Mouse (Mus musculus): ENCODE data around the gene Nup210. TPM values are rescaled to one million over a fixed set of nuclear protein-coding genes. Genes with fewer than 3 reads are reported as not detected.

Nup210 gene
- polyA plus RNA-seq, 1 experiment, result not detected

GRCm38 (mm10) chr6:91057989-91058388 lies 58.6 kb downstream of the Nup210 start:
- Histone ChIP-seq H3K79me3 (ENCODE audit: low read depth) (no peaks in the 10 kb centered on the region), H3K4me3 (ENCODE audit: insufficient read depth, poor library complexity, severe bottlenecking) (no peak overlapping the region), H3K79me2 (ENCODE audit: control insufficient read depth, insufficient read depth) (no peaks in the 10 kb centered on the region), H3K27me3 (ENCODE audit: control insufficient read depth, insufficient read depth, insufficient read length) (peaks cover 22% of the 10 kb centered on the region), H3ac (ENCODE audit: control insufficient read depth, insufficient read length, low read depth) (no peak overlapping the region), H3K36me3 (ENCODE audit: control insufficient read depth, insufficient read depth) (no peaks in the 10 kb centered on the region)
- no peak for TF ChIP-seq MYOG (IDR thresholded peaks at IDR 0.05; ENCODE audit: control insufficient read depth, extremely low read depth, insufficient read length)
- no peak for TF ChIP-seq CTCF (IDR thresholded peaks at IDR 0.05; ENCODE audit: control insufficient read depth, insufficient read depth, insufficient read length)
- TF ChIP-seq MYOD1 (IDR thresholded peaks at IDR 0.05; ENCODE audit: control insufficient read depth, insufficient read length, low read depth), result no peak
- TF ChIP-seq MAX (IDR thresholded peaks at IDR 0.05), result no peak
- no peak for TF ChIP-seq FOSL1 (IDR thresholded peaks at IDR 0.05; ENCODE audit: insufficient read depth, low read length, poor library complexity, severe bottlenecking)
- TF ChIP-seq USF1 (IDR thresholded peaks at IDR 0.05; ENCODE audit: low read depth), result no peak
- TF ChIP-seq CEBPB (IDR thresholded peaks at IDR 0.05; ENCODE audit: low read depth), result no peak

GRCm38 (mm10) chr6:91056348-91056747 lies 60.3 kb downstream of the Nup210 start:
- H3K27me3 ChIP-seq (ENCODE audit: control insufficient read depth, insufficient read depth, insufficient read length), result peaks cover 29% of the 10 kb centered on the region
- H3K4me3 ChIP-seq (ENCODE audit: insufficient read depth, poor library complexity, severe bottlenecking), result no peak overlapping the region
- H3K36me3 ChIP-seq (ENCODE audit: control insufficient read depth, insufficient read depth), result no peaks in the 10 kb centered on the region
- no peak overlapping the region for H3ac ChIP-seq (ENCODE audit: control insufficient read depth, insufficient read length, low read depth)
- H3K79me3 ChIP-seq (ENCODE audit: low read depth), result no peaks in the 10 kb centered on the region
- no peaks in the 10 kb centered on the region for H3K79me2 ChIP-seq (ENCODE audit: control insufficient read depth, insufficient read depth)
- no peak for TF ChIP-seq MAX (IDR thresholded peaks at IDR 0.05)

- H3ac ChIP-seq (ENCODE audit: control insufficient read depth, insufficient read length, low read depth), result no peak overlapping the region
- H3K79me3 ChIP-seq (ENCODE audit: low read depth), result no peaks in the 10 kb centered on the region
- no peaks in the 10 kb centered on the region for H3K79me2 ChIP-seq (ENCODE audit: control insufficient read depth, insufficient read depth)
- H3K27me3 ChIP-seq (ENCODE audit: control insufficient read depth, insufficient read depth, insufficient read length), result peaks cover 34% of the 10 kb centered on the region
- no peak overlapping the region for H3K4me3 ChIP-seq (ENCODE audit: insufficient read depth, poor library complexity, severe bottlenecking)
- H3K36me3 ChIP-seq (ENCODE audit: control insufficient read depth, insufficient read depth), result no peaks in the 10 kb centered on the region
- TF ChIP-seq MYOD1 (IDR thresholded peaks at IDR 0.05; ENCODE audit: control insufficient read depth, insufficient read length, low read depth) (no peak), USF1 (IDR thresholded peaks at IDR 0.05; ENCODE audit: low read depth) (no peak)
These were observed 64.1 kb downstream of the Nup210 start for GRCm38 (mm10) chr6:91052572-91052971.

GRCm38 (mm10) chr6:91048019-91048418 lies 68.6 kb downstream of the Nup210 start:
- TF ChIP-seq MYOD1 (IDR thresholded peaks at IDR 0.05; ENCODE audit: control insufficient read depth, insufficient read length, low read depth) (no peak), MAX (IDR thresholded peaks at IDR 0.05) (no peak), USF1 (IDR thresholded peaks at IDR 0.05; ENCODE audit: low read depth) (no peak), CEBPB (IDR thresholded peaks at IDR 0.05; ENCODE audit: low read depth) (no peak), CTCF (IDR thresholded peaks at IDR 0.05; ENCODE audit: control insufficient read depth, insufficient read depth, insufficient read length) (no peak), MYOG (IDR thresholded peaks at IDR 0.05; ENCODE audit: control insufficient read depth, extremely low read depth, insufficient read length) (no peak), FOSL1 (IDR thresholded peaks at IDR 0.05; ENCODE audit: insufficient read depth, low read length, poor library complexity, severe bottlenecking) (no peak)
- Histone ChIP-seq H3ac (ENCODE audit: control insufficient read depth, insufficient read length, low read depth) (no peak overlapping the region), H3K27me3 (ENCODE audit: control insufficient read depth, insufficient read depth, insufficient read length) (peaks cover 49% of the 10 kb centered on the region), H3K79me2 (ENCODE audit: control insufficient read depth, insufficient read depth) (no peaks in the 10 kb centered on the region), H3K79me3 (ENCODE audit: low read depth) (no peaks in the 10 kb centered on the region), H3K36me3 (ENCODE audit: control insufficient read depth, insufficient read depth) (no peaks in the 10 kb centered on the region), H3K4me3 (ENCODE audit: insufficient read depth, poor library complexity, severe bottlenecking) (no peak overlapping the region)

- Histone ChIP-seq H3K79me2 (ENCODE audit: control insufficient read depth, insufficient read depth) (no peaks in the 10 kb centered on the region), H3K79me3 (ENCODE audit: low read depth) (no peaks in the 10 kb centered on the region), H3K27me3 (ENCODE audit: control insufficient read depth, insufficient read depth, insufficient read length) (peaks cover 55% of the 10 kb centered on the region), H3K36me3 (ENCODE audit: control insufficient read depth, insufficient read depth) (no peaks in the 10 kb centered on the region), H3ac (ENCODE audit: control insufficient read depth, insufficient read length, low read depth) (no peak overlapping the region), H3K4me3 (ENCODE audit: insufficient read depth, poor library complexity, severe bottlenecking) (no peak overlapping the region)
- TF ChIP-seq FOSL1 (IDR thresholded peaks at IDR 0.05; ENCODE audit: insufficient read depth, low read length, poor library complexity, severe bottlenecking), result no peak
- TF ChIP-seq CTCF (IDR thresholded peaks at IDR 0.05; ENCODE audit: control insufficient read depth, insufficient read depth, insufficient read length), result no peak
- no peak for TF ChIP-seq MAX (IDR thresholded peaks at IDR 0.05)
- TF ChIP-seq USF1 (IDR thresholded peaks at IDR 0.05; ENCODE audit: low read depth), result no peak
- TF ChIP-seq MYOD1 (IDR thresholded peaks at IDR 0.05; ENCODE audit: control insufficient read depth, insufficient read length, low read depth), result no peak
- TF ChIP-seq MYOG (IDR thresholded peaks at IDR 0.05; ENCODE audit: control insufficient read depth, extremely low read depth, insufficient read length), result no peak
- TF ChIP-seq CEBPB (IDR thresholded peaks at IDR 0.05; ENCODE audit: low read depth), result no peak
These were observed 69.2 kb downstream of the Nup210 start for GRCm38 (mm10) chr6:91047434-91047833.

GRCm38 (mm10) chr6:91046184-91046583 lies 70.4 kb downstream of the Nup210 start:
- no peaks in the 10 kb centered on the region for H3K79me2 ChIP-seq (ENCODE audit: control insufficient read depth, insufficient read depth)
- TF ChIP-seq CEBPB (IDR thresholded peaks at IDR 0.05; ENCODE audit: low read depth) (no peak), USF1 (IDR thresholded peaks at IDR 0.05; ENCODE audit: low read depth) (no peak), CTCF (IDR thresholded peaks at IDR 0.05; ENCODE audit: control insufficient read depth, insufficient read depth, insufficient read length) (no peak), FOSL1 (IDR thresholded peaks at IDR 0.05; ENCODE audit: insufficient read depth, low read length, poor library complexity, severe bottlenecking) (no peak), MYOG (IDR thresholded peaks at IDR 0.05; ENCODE audit: control insufficient read depth, extremely low read depth, insufficient read length) (no peak), MYOD1 (IDR thresholded peaks at IDR 0.05; ENCODE audit: control insufficient read depth, insufficient read length, low read depth) (no peak), MAX (IDR thresholded peaks at IDR 0.05) (no peak)
- no peak overlapping the region for H3ac ChIP-seq (ENCODE audit: control insufficient read depth, insufficient read length, low read depth)
- no peak overlapping the region for H3K4me3 ChIP-seq (ENCODE audit: insufficient read depth, poor library complexity, severe bottlenecking)
- H3K27me3 ChIP-seq (ENCODE audit: control insufficient read depth, insufficient read depth, insufficient read length), result peaks cover 61% of the 10 kb centered on the region
- no peaks in the 10 kb centered on the region for H3K79me3 ChIP-seq (ENCODE audit: low read depth)
- H3K36me3 ChIP-seq (ENCODE audit: control insufficient read depth, insufficient read depth), result no peaks in the 10 kb centered on the region

All from C2C12 (cell line).